Comparison of ENCODE assay signal across 8 mouse cellular contexts in genomic region chr7:19843561-19843960, GRCm38 (mm10). TPM values are rescaled to one million over a fixed set of nuclear protein-coding genes. Genes with fewer than 3 reads are reported as not detected.
DNase-seq lines count a peak whose midpoint lies in the region; ATAC-seq and TF ChIP-seq lines count a peak whose summit lies in the region.

No protein-coding gene starts in this region.

- peak; percentile 30; the same call in 1 of the 2 replicates for ATAC-seq in forebrain, embryonic 13.5 days

- 4% methylated on average over 11 of the region's 11 CpGs for WGBS in forebrain, embryonic 13.5 days
- 4% methylated on average over 11 of the region's 11 CpGs for WGBS in hindbrain, embryonic 10.5 days

- TF ChIP-seq CTCF in bone marrow macrophage, adult 2 months (IDR thresholded peaks at IDR 0.05; ENCODE audit: low read depth, low read length) = peak; percentile 79

- H3K4me1 ChIP-seq in bone marrow macrophage, adult 2 months (ENCODE audit: control insufficient read depth, insufficient read depth, low read length) = peaks cover 37% of the 10 kb centered on the region
- no peaks in the 10 kb centered on the region for H3K4me1 ChIP-seq in forebrain, embryonic 13.5 days
- H3K4me1 ChIP-seq in hindbrain, embryonic 10.5 days (replicated peaks) = 0 out of 2 replicates have a peak, but pooled peaks cover 13% of the 10 kb centered on the region

- H3K27ac ChIP-seq in bone marrow macrophage, adult 2 months (ENCODE audit: insufficient read depth, low read depth, low read length) = no peak overlapping the region
- no peak overlapping the region for H3K27ac ChIP-seq in forebrain, embryonic 13.5 days
- H3K27ac ChIP-seq in hindbrain, embryonic 10.5 days = no peak overlapping the region

- H3K36me3 ChIP-seq in forebrain, embryonic 13.5 days (ENCODE audit: poor library complexity, severe bottlenecking) = no peaks in the 10 kb centered on the region
- H3K36me3 ChIP-seq in hindbrain, embryonic 10.5 days = no peaks in the 10 kb centered on the region

- no peaks in the 10 kb centered on the region for H3K9me3 ChIP-seq in forebrain, embryonic 13.5 days (replicated peaks)
- no peaks in the 10 kb centered on the region for H3K9me3 ChIP-seq in hindbrain, embryonic 10.5 days

- H3K27me3 ChIP-seq in forebrain, embryonic 13.5 days = peaks cover 31% of the 10 kb centered on the region
- H3K27me3 ChIP-seq in hindbrain, embryonic 10.5 days (ENCODE audit: insufficient read depth, poor library complexity, severe bottlenecking) = peaks cover 45% of the 10 kb centered on the region

- TF ChIP-seq POLR2A in bone marrow macrophage, adult 2 months (IDR thresholded peaks at IDR 0.05; ENCODE audit: borderline replicate concordance, low read depth, low read length) = no peak

- no peak overlapping the region for H3K9ac ChIP-seq in forebrain, embryonic 13.5 days

- no peak overlapping the region for H3K4me2 ChIP-seq in forebrain, embryonic 13.5 days

- H3K4me3 ChIP-seq in bone marrow macrophage, adult 2 months (ENCODE audit: insufficient read depth, low read length) = no peak overlapping the region
- H3K4me3 ChIP-seq in forebrain, embryonic 13.5 days = no peak overlapping the region
- no peak overlapping the region for H3K4me3 ChIP-seq in hindbrain, embryonic 10.5 days

- DNase-seq in ES-CJ7 (ENCODE audit: low read depth, low spot score) = peak; percentile 65
- peak; percentile 71 for DNase-seq in hindbrain, embryonic 10.5 days (ENCODE audit: low spot score)
- peak; percentile 67 to 70 for DNase-seq in layer of hippocampus, postnatal 10 days (ENCODE audit: low spot score in 2 of 2)
- peak; percentile 84 for DNase-seq in lung, postnatal 36 days
- peak; percentile 41 for DNase-seq in retina, postnatal 7 days (ENCODE audit: low read depth, low spot score)
- DNase-seq in urinary bladder, postnatal 14 days (ENCODE audit: low spot score) = peak; percentile 78

RNA-seq across cellular contexts. Expression of gene Gm19345, which starts 8.2 kb away (rescaled TPM):
- polyA plus RNA-seq in bone marrow macrophage, adult 2 months (2012; ENCODE audit: insufficient read depth, insufficient read length, missing spikeins) = not detected in 2 replicates
- polyA plus RNA-seq in forebrain, embryonic 13.5 days (2015; fragmentation: Nextera tagmentation; extraction: Ambion mirVana) = 2.3 and 3.9 TPM in 2 replicates
- 0.20 TPM in 1 of 2 replicates, not detected in the other for polyA plus RNA-seq in hindbrain, embryonic 10.5 days (2016; fragmentation: Nextera tagmentation; extraction: Ambion mirVana)
- 1 to 10 TPM; 5.1 to 5.4 TPM for total RNA-seq in layer of hippocampus, postnatal 10 days (2021)

RNA-seq across cellular contexts. Expression of gene Ceacam16, which starts 17.5 kb away (rescaled TPM):
- 1.6 and 3.5 TPM in 2 replicates for polyA plus RNA-seq in bone marrow macrophage, adult 2 months (2012; ENCODE audit: insufficient read depth, insufficient read length, missing spikeins)
- polyA plus RNA-seq in forebrain, embryonic 13.5 days (2015; fragmentation: Nextera tagmentation; extraction: Ambion mirVana) = not detected in 2 replicates
- not detected in 2 replicates for polyA plus RNA-seq in hindbrain, embryonic 10.5 days (2016; fragmentation: Nextera tagmentation; extraction: Ambion mirVana)
- total RNA-seq in layer of hippocampus, postnatal 10 days (2021) = not detected

RNA-seq across cellular contexts. Expression of gene Bcl3, which starts 21.0 kb away (rescaled TPM):
- 60.7 and 72.2 TPM in 2 replicates for polyA plus RNA-seq in bone marrow macrophage, adult 2 months (2012; ENCODE audit: insufficient read depth, insufficient read length, missing spikeins)
- polyA plus RNA-seq in forebrain, embryonic 13.5 days (2015; fragmentation: Nextera tagmentation; extraction: Ambion mirVana) = 0.23 and 0.49 TPM in 2 replicates
- 0.60 and 0.78 TPM in 2 replicates for polyA plus RNA-seq in hindbrain, embryonic 10.5 days (2016; fragmentation: Nextera tagmentation; extraction: Ambion mirVana)
- under 1 TPM; 0.85 to 0.87 TPM for total RNA-seq in layer of hippocampus, postnatal 10 days (2021)

RNA-seq across cellular contexts. Expression of gene Ceacam19, which starts 44.2 kb away (rescaled TPM):
- 8.1 and 8.5 TPM in 2 replicates for polyA plus RNA-seq in bone marrow macrophage, adult 2 months (2012; ENCODE audit: insufficient read depth, insufficient read length, missing spikeins)
- polyA plus RNA-seq in forebrain, embryonic 13.5 days (2015; fragmentation: Nextera tagmentation; extraction: Ambion mirVana) = not detected in 2 replicates
- polyA plus RNA-seq in hindbrain, embryonic 10.5 days (2016; fragmentation: Nextera tagmentation; extraction: Ambion mirVana) = not detected in 2 replicates
- total RNA-seq in layer of hippocampus, postnatal 10 days (2021) = not detected

RNA-seq across cellular contexts. Expression of gene Cblc, which starts 47.0 kb away (rescaled TPM):
- polyA plus RNA-seq in bone marrow macrophage, adult 2 months (2012; ENCODE audit: insufficient read depth, insufficient read length, missing spikeins) = not detected in 2 replicates
- polyA plus RNA-seq in forebrain, embryonic 13.5 days (2015; fragmentation: Nextera tagmentation; extraction: Ambion mirVana) = not detected in 2 replicates
- polyA plus RNA-seq in hindbrain, embryonic 10.5 days (2016; fragmentation: Nextera tagmentation; extraction: Ambion mirVana) = 1.2 and 1.8 TPM in 2 replicates
- total RNA-seq in layer of hippocampus, postnatal 10 days (2021) = not detected

Comparison
In these comparisons a context has a peak if more than half of its experiments do, and no peak if none do; other contexts are left out.
1. RNA of gene Bcl3, which starts 21.0 kb away (polyA plus RNA-seq): 60.7 to 72.2 TPM in bone marrow macrophage, adult 2 months; 0.60 to 0.78 TPM in hindbrain, embryonic 10.5 days and 0.23 to 0.49 TPM in forebrain, embryonic 13.5 days; every median in the first group is over 10 times any median in the second.
2. Peak in every context shown above with its lines, with median percentiles within 50 percentile points of each other: DNase-seq.